Mouse (Mus musculus): ENCODE data around the gene H2-Q7.
"Not testable (repeated sequence)": the region's sequence is repeated elsewhere in the genome, so short reads cannot be mapped to it uniquely, and the experiment has no call there.

DNA sequence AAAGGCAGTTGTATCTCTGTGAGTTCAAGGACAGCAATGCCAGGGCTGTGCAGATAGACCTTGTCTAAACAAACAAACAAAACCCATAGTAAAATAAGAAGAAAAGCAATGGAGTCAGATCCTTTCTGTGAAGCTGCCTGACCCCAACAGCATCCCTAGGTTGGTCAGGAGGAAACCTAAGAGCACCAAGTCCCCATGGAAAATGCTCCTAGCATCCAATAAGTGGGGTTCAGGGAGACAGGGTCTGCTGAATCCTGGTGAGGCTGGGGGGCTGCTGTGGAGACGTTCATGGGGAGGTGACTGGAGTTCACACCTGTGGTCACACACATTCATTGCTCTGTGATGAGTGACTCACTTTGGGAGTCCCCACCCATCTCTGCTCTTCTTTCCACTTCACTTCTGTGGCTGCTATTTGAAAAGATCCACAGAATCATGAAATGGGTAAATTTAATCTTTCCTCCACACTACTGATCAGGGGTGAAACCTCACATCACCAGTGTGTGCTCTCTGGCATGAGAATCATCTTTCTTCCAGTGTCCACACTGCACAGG, 1.5 kb upstream of the H2-Q7 start:
- TF ChIP-seq CTCF (IDR thresholded peaks at IDR 0.05; ENCODE audit: borderline replicate concordance, insufficient read depth, low read length); POLR2A (IDR thresholded peaks at IDR 0.05; ENCODE audit: low read depth, low read length): not testable (repeated sequence)

Data from embryonic fibroblast, embryonic 13.5 days (primary cell).